Mouse (Mus musculus) heart, postnatal 10 days (tissue): ENCODE data around the gene Pcyt2. TPM values are rescaled to one million over a fixed set of nuclear protein-coding genes. Genes with fewer than 3 reads are reported as not detected.
A peak's percentile ranks its signal among the peaks of the same experiment; 100 is the strongest.

ENCODE experiments used
- DNase-seq, 2 experiments: peaks; one replicate each; pipeline ENCODE4 v3.0.0; 2021
- intact Hi-C: fragments of 180-260 bp; cut with DNase I; formaldehyde crosslinking; loops from one replicate; pipeline ENCODE4 v1.15.1; 2025
- total RNA-seq, 2 experiments: library from RNA; stranded (reverse); gene quantifications; 2 replicates each; pipeline ENCODE4 v1.2.3; 2021

Gene Pcyt2
- total RNA-seq, 2 experiments from 2014 or later: 39.7 to 45.8 TPM

- intact Hi-C loops: no loop called here
- no peak for DNase-seq
These were observed 1.1 kb upstream of the Pcyt2 start for GRCm38 (mm10) chr11:120618619-120619535.

- no peak for DNase-seq
- intact Hi-C loops: no loop called here
These were observed 980 bp downstream of the Pcyt2 start for GRCm38 (mm10) chr11:120616617-120617294.

DNA sequence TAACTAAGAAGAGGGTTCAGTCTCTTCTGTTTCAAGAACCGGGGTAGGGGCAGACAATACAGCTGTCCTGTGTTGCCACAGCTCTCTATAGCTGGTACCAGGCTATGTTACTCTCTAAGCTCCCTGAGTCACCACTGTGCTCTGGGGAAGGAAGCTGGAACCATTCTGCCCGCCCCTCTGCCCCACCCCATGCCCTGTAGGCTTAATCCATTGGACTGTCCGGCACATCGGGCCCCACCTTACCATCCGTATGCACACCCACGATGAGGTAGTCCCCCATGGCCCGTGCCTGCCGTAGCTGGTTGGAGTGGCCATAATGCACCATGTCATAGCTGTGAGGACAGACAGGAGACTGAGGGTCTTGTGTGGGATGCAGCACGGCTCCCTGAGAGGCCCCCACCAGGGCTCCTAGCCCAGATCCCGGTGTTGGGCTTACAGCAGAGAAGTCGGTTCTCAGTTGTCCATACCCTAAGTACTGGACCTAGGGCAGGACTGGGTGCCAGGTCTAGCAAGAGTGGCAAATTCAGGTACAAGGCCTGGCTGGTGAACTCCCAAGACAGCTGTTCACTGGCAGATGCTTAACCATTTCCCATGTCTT lies 2.0 kb downstream of the Pcyt2 start:
- no peak for DNase-seq
- intact Hi-C loops: no loop called here

DNA sequence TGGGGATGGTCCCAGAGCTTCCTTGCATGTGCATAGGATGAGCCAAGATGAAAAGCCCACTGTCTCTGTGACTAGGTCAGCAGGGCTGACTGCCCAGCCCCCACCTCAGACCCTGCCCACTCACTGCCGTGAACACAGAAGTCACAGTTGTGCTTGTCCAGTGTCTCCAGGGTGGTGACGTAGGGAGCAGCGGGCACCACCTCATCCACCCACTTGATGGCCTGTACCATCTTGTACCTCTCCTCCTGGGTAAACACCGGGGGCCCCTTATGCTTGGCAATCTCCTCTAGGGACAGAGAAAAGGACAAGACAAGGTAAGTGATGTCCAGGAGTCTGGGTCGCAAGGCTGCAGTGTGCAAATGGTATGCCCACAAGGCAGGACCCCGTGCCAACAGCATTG lies 2.6 kb downstream of the Pcyt2 start:
- DNase-seq: no peak
- intact Hi-C loops: no loop called here

GRCm38 (mm10) chr11:120613976-120614375 lies 3.8 kb downstream of the Pcyt2 start:
- intact Hi-C loops: loop anchor here (2.0 to 5.0 kb wide), 3 partner anchors 33 to 122 kb away; partner anchors contain the start of genes Arhgdia and Slc25a10
- DNase-seq: no peak

DNA sequence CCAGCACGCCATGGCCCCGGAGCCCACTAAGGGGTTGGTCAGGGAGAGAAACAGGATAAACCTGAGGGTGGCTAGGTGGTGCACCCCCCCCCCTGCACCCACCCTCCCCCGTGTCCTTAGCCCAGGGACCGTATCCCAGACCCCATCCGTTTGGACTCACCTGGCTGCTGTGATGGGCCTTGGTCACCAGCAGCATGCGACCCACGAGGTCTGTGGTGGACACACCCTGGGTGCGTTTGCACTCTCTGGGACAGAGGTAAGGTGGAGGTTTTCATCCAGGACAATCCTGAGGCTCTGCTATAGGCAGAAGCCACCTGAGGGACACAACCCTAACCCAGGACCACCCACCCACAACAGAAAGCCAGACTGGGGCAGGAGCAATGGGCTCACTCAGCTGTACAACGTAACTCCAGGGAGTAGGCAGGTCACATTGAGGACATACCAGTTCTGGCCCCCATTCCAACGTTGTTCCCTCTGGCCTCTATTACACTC lies 4.2 kb downstream of the Pcyt2 start:
- intact Hi-C loops: loop anchor here (2.0 to 5.0 kb wide), 3 partner anchors 33 to 121 kb away; partner anchors contain the start of genes Arhgdia and Slc25a10
- no peak for DNase-seq

DNA sequence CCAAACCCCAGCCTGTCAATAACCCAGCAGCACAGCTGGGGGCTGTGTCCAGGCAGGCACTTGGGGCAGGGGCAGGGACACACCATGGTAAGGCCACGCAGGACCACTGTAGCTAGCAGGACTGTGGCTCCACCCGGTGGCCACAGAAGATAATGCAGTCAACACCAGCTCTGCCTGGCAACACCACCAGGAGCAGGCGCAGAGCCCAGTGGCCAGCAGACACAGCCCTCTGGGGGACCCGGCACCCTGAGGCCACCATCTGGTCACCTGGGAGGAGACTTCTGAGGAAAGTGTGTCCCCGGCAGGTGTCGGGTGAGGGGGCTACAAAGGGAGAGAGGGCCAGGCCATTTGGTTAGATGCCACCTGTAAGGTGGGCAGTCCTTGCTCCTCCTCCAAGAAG lies 5.0 kb downstream of the Pcyt2 start:
- DNase-seq: peak; percentile 82 to 87
- intact Hi-C loops: loop anchor here (2.0 to 5.0 kb wide), 3 partner anchors 32 to 120 kb away; partner anchors contain the start of genes Arhgdia and Slc25a10

GRCm38 (mm10) chr11:120610477-120611046 lies 7.2 kb downstream of the Pcyt2 start:
- intact Hi-C loops: loop anchor here (5.0 kb wide), 1 partner anchor 118 kb away; the partner anchor contains the start of gene Slc25a10
- DNase-seq: no peak

GRCm38 (mm10) chr11:120609250-120609649 lies 8.5 kb downstream of the Pcyt2 start:
- intact Hi-C loops: no loop called here

DNA sequence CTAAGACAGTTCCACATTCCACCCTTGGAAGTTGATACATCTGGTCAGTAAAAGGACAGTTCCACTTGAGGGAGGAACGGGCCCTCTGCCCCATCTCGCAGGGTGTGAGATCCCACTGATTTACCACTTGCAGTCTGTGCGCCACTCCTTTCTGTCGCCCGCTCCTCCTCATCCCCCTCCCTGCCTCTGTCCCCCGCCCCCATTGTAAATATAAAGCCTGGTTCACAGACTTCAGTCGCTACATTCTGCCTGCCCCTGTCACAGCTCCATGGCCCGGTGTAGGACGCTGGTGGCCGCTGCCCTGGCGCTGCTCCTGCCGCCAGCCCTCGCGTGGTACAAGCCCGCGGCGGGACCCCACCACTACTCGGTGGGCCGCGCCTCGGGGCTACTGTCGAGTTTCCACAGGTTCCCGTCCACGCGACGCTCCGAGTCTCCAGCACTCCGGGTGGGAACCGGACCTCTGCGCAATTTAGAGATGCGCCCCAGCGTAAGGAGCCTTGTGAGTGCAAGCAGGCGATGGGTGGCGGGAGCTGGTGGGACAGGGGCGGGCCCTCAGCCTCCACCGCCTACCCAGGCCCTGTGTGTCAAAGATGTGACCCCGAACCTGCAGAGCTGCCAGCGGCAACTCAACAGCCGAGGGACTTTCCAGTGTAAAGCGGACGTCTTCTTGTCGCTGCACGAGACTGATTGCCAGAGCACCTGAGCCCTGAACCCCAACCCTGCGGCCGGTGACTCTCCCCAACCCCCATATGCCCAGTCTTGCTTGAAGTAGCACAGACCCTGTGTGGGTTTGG lies 9.3 kb downstream of the Pcyt2 start, which contains the start of gene Npb:
TSS of gene Npb (plus strand) at position 237 of the 794 bp plus-strand sequence.
- intact Hi-C loops: no loop called here
- no peak for DNase-seq

More at GRCm38 (mm10) chr11:120609250-120609649, 8.5 kb downstream of the Pcyt2 start:
- peak in 1 of 2 experiments; percentile 32 for DNase-seq

DNA sequence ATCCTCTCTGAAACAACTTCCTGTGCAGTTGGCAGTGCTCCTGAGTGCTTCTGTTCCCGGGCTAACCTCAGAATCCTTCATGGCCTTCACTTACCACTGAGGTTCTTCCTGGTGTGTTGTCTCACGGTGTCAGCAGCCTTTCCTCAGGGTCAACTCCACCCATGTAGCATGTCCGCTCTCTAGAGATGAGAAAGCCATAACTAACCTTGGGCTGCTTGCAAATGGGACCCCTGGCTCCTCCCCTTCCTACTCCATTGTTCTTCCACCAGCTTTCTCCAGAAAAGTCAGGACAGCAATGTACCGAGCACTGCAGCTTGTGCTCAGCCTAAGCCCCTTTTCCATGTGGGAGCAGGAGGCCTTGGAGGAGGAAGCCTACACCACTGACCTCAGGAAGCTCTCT lies 11.0 kb downstream of the Pcyt2 start:
- no peak for DNase-seq
- intact Hi-C loops: no loop called here

GRCm38 (mm10) chr11:120605667-120606066 lies 12.1 kb downstream of the Pcyt2 start:
- DNase-seq: no peak
- intact Hi-C loops: no loop called here

DNA sequence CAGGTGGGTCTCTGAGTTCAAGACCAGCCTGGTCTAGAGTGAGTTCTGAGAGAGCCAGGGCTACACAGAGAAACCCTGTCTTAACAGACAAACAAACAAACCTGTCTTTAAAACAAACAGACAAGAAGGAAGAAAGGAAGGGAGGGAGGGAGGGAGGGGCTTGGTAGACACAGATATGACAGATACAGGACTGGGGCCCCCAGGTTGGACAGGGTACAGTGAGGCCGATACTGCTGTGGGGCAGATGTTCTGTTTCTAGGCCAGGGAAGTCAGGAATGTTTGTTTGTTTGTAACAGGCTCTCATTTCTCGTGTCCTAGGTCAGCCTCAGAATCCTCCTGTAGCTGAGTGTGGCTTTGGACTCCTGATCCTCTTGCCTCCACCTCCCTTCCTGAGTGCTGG lies 14.2 kb downstream of the Pcyt2 start:
- intact Hi-C loops: no loop called here
- no peak for DNase-seq

DNA sequence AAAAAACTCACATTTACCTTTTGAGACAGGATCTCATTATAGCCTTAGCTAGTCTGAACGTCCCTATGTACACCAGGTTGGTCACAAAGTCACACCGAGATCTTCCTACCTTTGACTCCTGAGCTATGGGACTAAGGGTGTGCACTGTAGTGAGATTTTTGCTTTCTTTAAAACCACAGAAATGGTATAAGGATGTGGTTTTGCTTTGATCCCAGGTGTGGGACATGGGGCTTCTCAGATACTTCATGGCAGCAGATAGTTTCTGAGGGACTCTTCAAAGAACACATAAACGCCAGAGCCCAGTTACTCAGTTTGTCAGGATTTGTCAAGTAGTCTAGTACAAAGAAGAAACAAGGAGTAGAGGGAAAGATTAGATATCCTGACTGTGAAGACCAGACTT lies 17.0 kb downstream of the Pcyt2 start:
- intact Hi-C loops: no loop called here
- no peak for DNase-seq

- no peak for DNase-seq
- intact Hi-C loops: loop anchor here (2.0 kb wide), 1 partner anchor 16 kb away; no protein-coding TSS in a partner anchor
These were observed 18.7 kb downstream of the Pcyt2 start for GRCm38 (mm10) chr11:120598990-120599549.

GRCm38 (mm10) chr11:120598283-120598989 lies 19.3 kb downstream of the Pcyt2 start, which contains the start of the genes Alyref and Anapc11:
Gene Alyref, minus strand, starts transcription at chr11:120598365.
Gene Anapc11, plus strand, starts transcription at chr11:120598421.
- peak; percentile 96 for DNase-seq
- intact Hi-C loops: loop anchor here (2.0 kb wide), 1 partner anchor 16 kb away; no protein-coding TSS in a partner anchor

- intact Hi-C loops: loop anchor here (2.0 kb wide), 1 partner anchor 15 kb away; no protein-coding TSS in a partner anchor
- DNase-seq: peak in 1 of 2 experiments; percentile 50
These were observed 20.2 kb downstream of the Pcyt2 start for GRCm38 (mm10) chr11:120597240-120598235.
